13 mouse cellular contexts compared by ENCODE assay signal in genomic region chr3:104991703-104992102, GRCm38 (mm10). TPM values are rescaled to one million over a fixed set of nuclear protein-coding genes. Genes with fewer than 3 reads are reported as not detected.
"Had no signal": no experiment of that assay in that cellular context is flagged by ENCODE, and none has a peak within 500 bp of the region (broad histone marks: within the 10 kb centered on the region; RNA-seq: fewer than 3 reads in every experiment).

No protein-coding gene starts in this region.

- H3K4me1 ChIP-seq: liver, embryonic 15.5 days had no signal

- ATAC-seq: midbrain, embryonic 13.5 days had no signal

- H3K27me3 ChIP-seq: midbrain, embryonic 13.5 days; neural tube, embryonic 13.5 days had no signal

- H3K4me3 ChIP-seq: left cerebral cortex, adult 2 months; limb, embryonic 10.5 days; liver, embryonic 15.5 days; midbrain, embryonic 13.5 days; neural tube, embryonic 13.5 days had no signal

- H3K4me2 ChIP-seq: liver, embryonic 11.5 days; liver, embryonic 15.5 days; midbrain, embryonic 13.5 days; neural tube, embryonic 13.5 days had no signal

- H3K9ac ChIP-seq: liver, embryonic 15.5 days; midbrain, embryonic 13.5 days; neural tube, embryonic 13.5 days had no signal

- DNase-seq: kidney, adult 18-20 months; kidney, postnatal 10 days; retina, postnatal 1 day; right cerebral cortex, postnatal 4 days; spleen, adult 18-20 months; thymus, postnatal 36 days had no signal

- H3K27ac ChIP-seq: left cerebral cortex, adult 2 months; limb, embryonic 10.5 days; liver, embryonic 15.5 days; midbrain, embryonic 13.5 days; neural tube, embryonic 13.5 days had no signal

- H3K36me3 ChIP-seq: limb, embryonic 10.5 days; liver, embryonic 15.5 days; midbrain, embryonic 13.5 days; neural tube, embryonic 13.5 days had no signal

- H3K9me3 ChIP-seq: limb, embryonic 10.5 days; liver, embryonic 15.5 days; midbrain, embryonic 13.5 days; neural tube, embryonic 13.5 days had no signal

RNA-seq across cellular contexts. Expression of gene Wnt2b, which starts 30.0 kb away (rescaled TPM):
- total RNA-seq: megakaryocyte progenitor cell, adult 5-6 weeks had no signal
